Mouse (Mus musculus) left cerebral cortex, adult 8-10 months (tissue): ENCODE measurements around the gene Zswim1. TPM values are rescaled to one million over a fixed set of nuclear protein-coding genes. Genes with fewer than 3 reads are reported as not detected.

Source experiments
- DNase-seq, 2 experiments: peaks; one replicate each; pipeline ENCODE4 v3.0.0; 2022; ENCODE audit warnings: low spot score in 2 of 2
- total RNA-seq, 4 experiments: library from RNA; stranded (reverse); gene quantifications; 2 replicates each; pipeline ENCODE4 v1.2.4; 2022

Zswim1 gene
- 10 to 100 TPM; 20.3 to 25.7 (median 23.9) TPM for total RNA-seq

DNA sequence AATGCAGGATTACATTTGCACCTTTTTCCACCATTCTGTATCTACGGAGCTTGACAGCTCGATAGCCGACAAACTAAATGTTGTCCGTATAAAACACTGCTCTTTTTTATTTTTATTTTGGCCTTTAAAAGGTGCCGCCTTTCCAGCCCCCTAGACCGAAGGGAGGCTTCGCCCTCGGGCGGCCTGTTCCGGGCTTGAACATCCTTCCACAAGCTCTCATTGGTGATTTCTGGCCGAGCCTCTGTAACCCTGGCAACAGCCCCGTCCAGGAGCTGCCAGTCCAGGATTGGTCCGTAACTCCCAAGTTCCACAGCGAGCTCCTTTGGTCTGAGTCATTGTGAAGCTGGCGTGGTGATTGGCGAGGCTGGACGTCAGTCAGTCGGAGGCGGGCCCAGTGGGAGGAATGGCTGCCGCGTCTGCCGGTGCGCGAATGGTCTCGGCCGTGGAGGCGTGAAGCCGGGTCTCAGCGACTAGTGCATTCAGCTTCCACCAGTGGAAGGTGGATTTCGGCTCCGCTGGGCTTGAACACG, at the start of gene Zswim1:
TSS of gene Zswim1 (plus strand) at position 51 of the 530 bp plus-strand sequence.
- peak; percentile 99 to 100 for DNase-seq

DNA sequence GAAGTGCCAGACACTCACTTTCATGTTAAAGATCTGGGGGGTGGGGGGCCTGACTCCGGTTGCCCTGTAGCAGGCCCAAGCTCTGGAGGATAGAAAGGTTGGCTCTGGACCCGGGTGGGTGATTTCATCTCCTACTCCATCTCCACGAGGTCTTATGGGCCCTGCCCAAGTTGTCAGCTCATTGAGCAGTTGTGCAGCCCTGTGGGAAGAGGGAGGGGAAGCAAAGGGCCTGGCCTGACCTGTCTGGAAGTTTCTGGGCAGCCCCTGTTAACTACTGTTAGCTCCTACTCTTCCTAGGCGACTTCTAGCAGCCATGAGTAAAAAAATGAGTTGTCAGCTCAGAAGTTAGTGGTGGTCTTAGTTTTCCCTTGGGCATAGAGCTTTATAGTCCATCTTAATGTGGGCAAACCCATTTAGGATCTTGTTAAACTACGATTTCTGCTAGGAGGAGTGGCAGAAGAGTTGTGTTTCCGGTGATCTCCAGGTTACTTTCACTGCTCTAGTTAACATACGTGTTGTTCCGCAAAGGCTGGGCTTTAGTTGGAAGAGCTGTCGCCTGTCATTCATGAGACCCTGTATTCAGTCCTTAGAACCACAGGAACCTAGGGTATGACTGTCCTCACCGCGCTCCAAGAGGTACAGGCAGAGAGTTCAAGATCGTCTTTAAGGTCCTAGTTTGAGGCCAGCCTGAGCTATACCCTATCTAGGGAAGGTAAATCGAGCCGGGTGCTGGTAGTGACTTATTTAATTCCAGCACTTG, 49.1 kb upstream of the Zswim1 start:
- no peak for DNase-seq

GRCm38 (mm10) chr2:164773989-164774364, 48.5 kb upstream of the Zswim1 start:
- DNase-seq = no peak

DNA sequence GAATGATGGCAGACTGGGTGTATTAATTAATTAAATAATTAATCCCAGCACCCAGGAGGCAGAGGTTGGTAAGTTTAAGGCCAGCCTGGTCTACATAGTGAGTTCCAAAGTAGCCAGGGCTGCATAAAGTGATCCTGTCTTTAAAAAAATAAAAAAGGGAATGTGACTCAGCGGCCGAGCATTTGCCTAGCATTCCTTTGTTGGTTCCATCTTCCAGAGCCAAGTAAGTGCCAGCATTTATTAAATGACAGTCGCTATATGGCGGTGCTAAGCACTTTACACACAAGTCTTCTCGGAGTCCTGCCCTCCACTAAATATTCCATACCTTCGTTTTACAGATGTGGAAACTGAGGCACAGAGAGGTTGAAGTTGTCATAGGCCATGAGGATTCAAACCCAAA, 46.4 kb upstream of the Zswim1 start:
- no peak for DNase-seq

DNA sequence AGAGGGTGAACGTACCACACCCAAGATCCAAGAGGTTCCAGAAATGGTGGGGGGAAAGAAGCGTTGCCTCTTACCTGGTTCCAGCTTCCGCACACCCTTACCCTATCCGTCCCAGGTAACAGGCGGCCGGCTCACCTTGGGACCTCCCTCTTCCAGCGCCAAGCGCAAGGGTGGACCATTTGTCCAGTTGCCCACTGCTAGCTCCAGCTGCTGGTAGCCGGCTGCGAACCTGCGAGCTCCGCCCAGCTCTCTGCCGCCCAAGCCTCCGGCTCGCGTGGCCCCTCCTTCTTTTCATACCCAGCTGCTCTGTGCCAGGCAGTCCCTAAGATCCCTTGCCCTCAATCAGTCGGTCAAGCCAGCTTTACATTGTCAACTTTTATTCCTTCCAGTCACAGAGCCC, 45.7 kb upstream of the Zswim1 start:
- DNase-seq = no peak

GRCm38 (mm10) chr2:164777246-164778014, 45.1 kb upstream of the Zswim1 start:
- DNase-seq = no peak

DNA sequence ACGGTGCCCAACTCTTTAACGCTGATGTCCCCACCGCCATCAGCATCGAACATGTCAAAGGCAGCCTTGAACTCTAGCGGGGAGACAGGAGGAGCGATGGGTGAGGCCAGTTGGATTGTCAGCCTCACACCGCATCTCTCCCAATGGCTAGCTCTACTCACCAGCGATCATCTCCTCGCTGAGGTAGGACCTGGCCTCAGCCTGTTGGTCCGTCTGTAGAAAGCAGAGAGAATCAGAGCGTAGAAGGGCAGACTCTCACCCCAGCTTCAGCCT, 44.5 kb upstream of the Zswim1 start:
- DNase-seq = no peak

- no peak for DNase-seq
Observed at GRCm38 (mm10) chr2:164778809-164779208, 43.7 kb upstream of the Zswim1 start.

DNA sequence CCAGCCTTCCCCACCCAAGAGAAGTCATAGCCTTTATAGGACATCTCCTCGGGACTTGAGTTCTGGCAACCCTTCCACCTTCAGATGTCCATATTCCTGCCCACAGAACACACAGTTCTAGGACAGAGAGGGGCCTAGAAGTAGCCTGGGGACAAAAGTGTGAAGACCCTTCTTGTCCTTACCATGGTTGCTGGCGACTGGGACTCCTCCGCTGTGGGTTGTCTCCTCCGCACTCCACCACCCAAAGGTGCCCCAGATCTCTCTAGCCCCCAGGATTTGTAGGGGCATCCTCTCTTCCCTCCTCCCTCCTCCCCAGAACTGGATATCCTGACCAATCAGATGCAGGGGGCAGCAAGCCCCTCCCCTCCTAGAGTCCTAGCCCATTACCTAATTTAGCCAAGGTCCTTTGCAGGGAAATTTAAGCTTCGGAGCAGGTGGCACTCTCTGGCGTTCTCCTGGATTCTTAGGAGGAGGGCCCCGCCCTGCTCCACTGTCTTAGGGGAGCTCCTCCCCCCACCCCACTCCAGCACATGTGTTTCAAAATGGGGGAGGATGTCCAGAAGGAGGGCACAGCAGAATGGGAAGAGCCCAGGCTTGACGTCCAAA, 42.9 kb upstream of the Zswim1 start, which contains the start of gene Tnnc2:
TSS of gene Tnnc2 (minus strand) at position 487 of the 606 bp plus-strand sequence.
- DNase-seq = no peak

DNA sequence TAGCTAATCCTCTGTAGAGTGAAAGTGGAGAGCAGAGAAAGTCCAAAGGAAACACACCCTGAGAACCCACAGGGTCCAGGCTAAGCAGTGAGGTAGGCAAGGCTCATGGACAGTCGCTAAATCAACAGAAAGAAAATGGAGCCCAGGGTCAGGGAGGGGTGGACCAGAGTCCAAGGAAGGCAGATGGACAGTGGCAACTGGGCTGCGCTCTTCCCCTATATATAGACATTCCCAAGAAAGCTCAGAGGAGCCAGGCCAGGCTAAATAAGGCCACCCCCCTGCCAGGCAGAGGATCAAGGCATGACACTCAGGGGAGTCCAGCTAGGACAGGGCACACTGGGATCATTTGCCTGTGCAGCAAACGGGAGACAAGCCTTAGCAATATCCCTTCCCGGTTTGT, 40.6 kb upstream of the Zswim1 start:
- DNase-seq = no peak

- no peak for DNase-seq
Observed at GRCm38 (mm10) chr2:164783926-164784581, 38.4 kb upstream of the Zswim1 start.

DNA sequence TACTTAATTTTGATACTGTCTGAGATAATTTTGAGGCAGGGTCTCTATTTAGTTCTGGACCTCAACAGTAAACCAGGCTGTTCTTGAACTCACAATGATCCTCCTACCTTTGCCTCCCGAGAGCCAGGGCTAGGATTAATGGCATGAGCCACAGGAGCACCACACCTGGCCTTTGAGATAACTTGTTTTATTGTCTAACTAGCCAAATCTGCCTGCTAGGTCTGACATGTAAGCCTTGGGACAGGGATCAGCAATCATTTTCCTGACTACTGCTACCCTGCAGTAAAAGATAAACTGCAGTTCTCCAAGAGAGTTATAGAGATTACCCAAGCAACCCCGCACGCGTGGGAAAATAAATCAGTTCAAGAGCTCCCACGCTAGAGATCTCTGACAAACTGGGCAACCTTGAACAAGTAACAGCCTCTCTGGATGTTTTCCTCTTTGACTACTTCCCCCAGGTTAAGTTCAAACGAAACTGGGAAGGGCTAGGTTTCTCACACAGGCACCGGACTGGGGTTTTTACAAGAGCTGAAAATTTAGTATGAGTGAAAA, 37.5 kb upstream of the Zswim1 start:
- DNase-seq = no peak

GRCm38 (mm10) chr2:164785481-164786387, 36.8 kb upstream of the Zswim1 start, which contains the start of gene Snx21:
TSS of gene Snx21 (plus strand) at chr2:164785823.
- peak; percentile 76 to 91 for DNase-seq

DNA sequence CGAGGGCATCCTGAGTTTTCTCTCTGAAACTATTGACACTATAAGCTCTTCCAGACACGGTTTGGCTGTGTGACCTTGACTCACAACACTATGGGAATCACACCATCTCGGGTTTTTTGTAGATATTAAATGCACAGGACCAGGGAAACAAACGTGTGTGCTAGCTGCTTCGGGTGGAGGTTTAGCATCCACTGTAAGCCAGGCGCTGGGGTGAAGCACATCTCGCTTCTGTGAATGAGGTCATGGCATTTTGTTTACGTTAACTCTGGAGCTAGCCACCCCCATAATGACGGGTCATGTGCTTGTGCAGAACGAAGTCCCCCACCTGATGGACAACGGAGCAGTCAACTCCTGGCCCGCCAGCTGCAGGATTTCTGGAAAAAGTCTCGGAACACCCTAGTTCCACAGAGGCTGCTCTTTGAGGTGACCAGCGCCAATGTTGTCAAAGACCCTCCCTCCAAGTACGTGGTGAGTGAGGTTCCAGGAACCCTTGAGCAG, 36.0 kb upstream of the Zswim1 start:
- DNase-seq = no peak

- no peak for DNase-seq
Observed at GRCm38 (mm10) chr2:164787032-164787431, 35.5 kb upstream of the Zswim1 start.

GRCm38 (mm10) chr2:164787779-164788178, 34.7 kb upstream of the Zswim1 start:
- no peak for DNase-seq

DNA sequence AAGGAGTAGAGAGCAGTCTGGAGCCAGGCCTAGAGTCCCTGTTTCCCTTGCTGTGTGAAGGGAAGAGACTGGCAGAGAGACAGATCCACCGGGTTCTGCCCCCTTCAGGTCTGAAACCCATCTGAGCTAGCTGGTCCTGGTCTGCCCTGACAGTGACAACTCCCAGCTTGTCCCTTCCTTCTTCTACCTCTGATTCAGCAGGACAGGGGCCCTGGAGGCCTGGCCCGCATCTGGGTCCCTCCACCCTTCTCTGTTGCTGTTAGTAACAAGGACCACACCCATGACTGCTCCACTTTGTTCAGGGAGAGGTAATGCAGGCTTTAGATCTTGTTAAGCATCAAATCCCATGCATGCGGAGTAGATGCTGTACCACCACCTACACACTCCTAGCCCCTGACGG, 34.1 kb upstream of the Zswim1 start:
- no peak for DNase-seq

DNA sequence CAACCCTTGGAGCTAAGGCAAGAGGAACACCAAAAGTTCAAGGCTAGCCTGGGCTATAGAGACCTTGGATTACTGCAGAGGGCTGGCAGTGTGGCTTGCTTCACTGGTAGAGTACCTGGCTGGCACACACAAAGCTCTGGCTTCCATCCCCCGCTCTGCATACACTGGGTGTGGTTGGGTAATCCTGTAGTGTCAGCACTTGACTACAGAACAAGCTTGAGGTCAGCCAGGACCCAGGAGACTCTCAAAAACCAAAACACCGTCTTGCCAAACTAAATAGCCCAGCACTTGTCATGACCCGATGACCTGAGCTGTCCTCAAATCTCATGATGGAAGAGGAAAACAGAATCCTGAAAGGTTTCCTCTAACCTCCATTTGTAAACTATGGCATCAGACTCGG, 32.0 kb upstream of the Zswim1 start:
- no peak for DNase-seq

GRCm38 (mm10) chr2:164791841-164792261, 30.6 kb upstream of the Zswim1 start:
- no peak for DNase-seq
